Mouse (Mus musculus): ENCODE data around the gene G3bp2. TPM values are rescaled to one million over a fixed set of nuclear protein-coding genes. Genes with fewer than 3 reads are reported as not detected.

Gene G3bp2
- polyA plus RNA-seq, 1 experiment from 2014 or later, result 128 TPM

DNA sequence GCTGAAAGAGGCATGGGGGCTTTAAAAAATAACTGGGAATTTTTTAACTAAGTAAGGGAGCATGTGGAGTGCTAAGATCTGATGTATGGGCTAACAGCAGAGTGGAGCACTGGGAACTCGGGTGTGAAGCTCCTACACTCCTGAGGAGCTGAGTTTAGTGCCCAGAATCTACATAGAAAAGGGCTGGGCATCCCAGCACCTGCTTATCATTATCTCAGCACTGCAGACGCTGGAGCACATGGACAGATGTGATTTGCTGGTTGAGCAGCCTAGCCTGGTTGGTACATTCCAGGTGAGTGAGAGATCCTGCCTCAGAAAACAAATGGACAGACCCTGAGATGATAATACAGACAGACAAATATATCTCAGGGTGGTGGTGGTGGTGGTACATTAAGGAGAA lies 73.7 kb downstream of the G3bp2 start:
- Histone ChIP-seq H3K4me3 (no peak overlapping the region), H3K9me3 (replicated peaks) (no peaks in the 10 kb centered on the region), H3K27me3 (no peaks in the 10 kb centered on the region), H3K4me2 (no peak overlapping the region), H3K9ac (no peak overlapping the region), H3K4me1 (replicated peaks) (no peaks in the 10 kb centered on the region), H3K36me3 (no peaks in the 10 kb centered on the region), H3K27ac (no peak overlapping the region)
- 38% methylated on average over 2 of the region's 2 CpGs for WGBS
- no peak for ATAC-seq (replicated peaks; ENCODE audit: insufficient number of reproducible peaks, insufficient read depth, low FRiP score, low read depth)

DNA sequence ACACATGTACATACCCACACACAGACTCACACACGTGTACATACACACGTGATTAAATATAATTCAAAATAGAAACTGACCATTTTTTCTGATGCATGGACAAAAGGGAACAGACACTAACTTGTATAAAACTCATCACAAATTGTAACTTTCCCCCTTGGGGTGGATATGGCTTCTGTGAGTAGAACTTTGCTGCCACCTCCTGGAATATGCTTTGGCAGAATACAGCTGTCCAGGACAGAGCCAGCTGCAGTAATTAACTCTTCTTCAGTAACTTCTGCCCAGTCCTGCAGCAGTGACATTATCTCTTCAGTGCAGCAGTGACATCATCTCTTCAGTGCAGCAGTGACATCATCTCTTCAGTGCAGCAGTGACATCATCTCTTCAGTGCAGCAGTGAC lies 80.5 kb downstream of the G3bp2 start:
- Histone ChIP-seq H3K4me2 (no peak overlapping the region), H3K4me1 (replicated peaks) (no peaks in the 10 kb centered on the region), H3K4me3 (no peak overlapping the region), H3K27me3 (no peaks in the 10 kb centered on the region), H3K36me3 (no peaks in the 10 kb centered on the region), H3K9ac (no peak overlapping the region), H3K9me3 (replicated peaks) (peaks cover 5% of the 10 kb centered on the region; the same call in 1 of the 2 replicates), H3K27ac (no peak overlapping the region)
- WGBS, result 61% methylated on average over 2 of the region's 2 CpGs
- no peak for ATAC-seq (replicated peaks; ENCODE audit: insufficient number of reproducible peaks, insufficient read depth, low FRiP score, low read depth)

Other genes with a start within 250 kb of the G3bp2 start
- gene Rchy1, start 120.7 kb downstream of the G3bp2 start, polyA plus RNA-seq (2015; fragmentation: Nextera tagmentation; extraction: Ambion mirVana), result 57.7 and 63.1 TPM in 2 replicates
- gene Odaph, start 96.2 kb downstream of the G3bp2 start, polyA plus RNA-seq (2015; fragmentation: Nextera tagmentation; extraction: Ambion mirVana), result not detected in 2 replicates
- 0.94 and 2.0 TPM in 2 replicates for gene Cdkl2, start 39.8 kb downstream of the G3bp2 start, polyA plus RNA-seq (2015; fragmentation: Nextera tagmentation; extraction: Ambion mirVana)
- 28.4 and 29.1 TPM in 2 replicates for gene Uso1, start 54.2 kb upstream of the G3bp2 start, polyA plus RNA-seq (2015; fragmentation: Nextera tagmentation; extraction: Ambion mirVana)
- gene U90926, start 131.7 kb upstream of the G3bp2 start, polyA plus RNA-seq (2015; fragmentation: Nextera tagmentation; extraction: Ambion mirVana), result not detected in 2 replicates
- gene Ppef2, start 172.6 kb upstream of the G3bp2 start, polyA plus RNA-seq (2015; fragmentation: Nextera tagmentation; extraction: Ambion mirVana), result 0.18 TPM in 1 of 2 replicates, not detected in the other
- gene Naaa, start 194.5 kb upstream of the G3bp2 start, polyA plus RNA-seq (2015; fragmentation: Nextera tagmentation; extraction: Ambion mirVana), result 8.1 and 8.3 TPM in 2 replicates
- gene Sdad1, start 226.8 kb upstream of the G3bp2 start, polyA plus RNA-seq (2015; fragmentation: Nextera tagmentation; extraction: Ambion mirVana), result 20.0 and 23.7 TPM in 2 replicates
- 0.49 TPM in 1 of 2 replicates, not detected in the other for gene Cxcl9, start 244.4 kb upstream of the G3bp2 start, polyA plus RNA-seq (2015; fragmentation: Nextera tagmentation; extraction: Ambion mirVana)
- gene Art3, start 248.1 kb upstream of the G3bp2 start, polyA plus RNA-seq (2015; fragmentation: Nextera tagmentation; extraction: Ambion mirVana), result 49.4 and 65.5 TPM in 2 replicates